Mouse (Mus musculus): Measurements from ENCODE around the gene Olfr228. TPM values are rescaled to one million over a fixed set of nuclear protein-coding genes. Genes with fewer than 3 reads are reported as not detected.
A peak's percentile ranks its signal among the peaks of the same experiment; 100 is the strongest.
"Not testable (repeated sequence)": the region's sequence is repeated elsewhere in the genome, so short reads cannot be mapped to it uniquely, and the experiment has no call there.

Olfr228 gene
- polyA plus RNA-seq (2014; fragmentation: Nextera tagmentation; extraction: Ambion mirVana): not detected in 2 replicates

- Histone ChIP-seq H3K4me3 (ENCODE audit: low read depth, low read length) (no peak within 1 kb of the TSS), H3K9me3 (ENCODE audit: control insufficient read depth, low read length) (no peaks in the 10 kb centered on the region), H3K27ac (ENCODE audit: low read depth, low read length) (no peak within 1 kb of the TSS), H3K4me1 (replicated peaks; ENCODE audit: control insufficient read depth, insufficient read depth, low read length) (no peaks in the 10 kb centered on the region), H3K27me3 (ENCODE audit: control insufficient read depth, insufficient read depth, low read length) (no peaks in the 10 kb centered on the region), H3K4me2 (ENCODE audit: low read depth, low read length, severe bottlenecking) (no peak within 1 kb of the TSS), H3K9ac (ENCODE audit: low read length) (no peak within 1 kb of the TSS), H3K36me3 (ENCODE audit: control insufficient read depth, insufficient read depth, low read length) (no peaks in the 10 kb centered on the region)
- DNase-seq (ENCODE audit: low spot score) (no peak), ATAC-seq (replicated peaks; ENCODE audit: low FRiP score) (no peak)
- 72% methylated on average over 1 of the region's 1 CpGs for WGBS
Measured at GRCm38 (mm10) chr2:86487286-86487685, at the start of gene Olfr228. Gene Olfr228 (minus strand): TSS chr2:86487386.

- DNase-seq (ENCODE audit: low spot score) (no peak), ATAC-seq (replicated peaks; ENCODE audit: low FRiP score) (no peak)
- H3K36me3 ChIP-seq (ENCODE audit: control insufficient read depth, insufficient read depth, low read length): no peaks in the 10 kb centered on the region
- WGBS: 67% methylated on average over 1 of the region's 1 CpGs
- no peak overlapping the region for H3K4me2 ChIP-seq (ENCODE audit: low read depth, low read length, severe bottlenecking)
- H3K4me3 ChIP-seq (ENCODE audit: low read depth, low read length): no peak overlapping the region
- H3K4me1 ChIP-seq (replicated peaks; ENCODE audit: control insufficient read depth, insufficient read depth, low read length): no peaks in the 10 kb centered on the region
- H3K9me3 ChIP-seq (ENCODE audit: control insufficient read depth, low read length): no peaks in the 10 kb centered on the region
- no peaks in the 10 kb centered on the region for H3K27me3 ChIP-seq (ENCODE audit: control insufficient read depth, insufficient read depth, low read length)
- no peak overlapping the region for H3K27ac ChIP-seq (ENCODE audit: low read depth, low read length)
- no peak overlapping the region for H3K9ac ChIP-seq (ENCODE audit: low read length)
Measured at GRCm38 (mm10) chr2:86530991-86531390, 43.8 kb upstream of the Olfr228 start.

- H3K4me1 ChIP-seq (replicated peaks; ENCODE audit: control insufficient read depth, insufficient read depth, low read length): no peaks in the 10 kb centered on the region
Measured at GRCm38 (mm10) chr2:86508161-86508560, 21.0 kb upstream of the Olfr228 start, which contains the start of gene Olfr1076. Gene Olfr1076 (plus strand): TSS chr2:86508461.

GRCm38 (mm10) chr2:86464442-86465109 is 22.6 kb downstream of the Olfr228 start:
- WGBS: 43% methylated on average over 10 of the region's 10 CpGs
- peak; percentile 70 for DNase-seq (ENCODE audit: low spot score)
- no peak overlapping the region for H3K4me3 ChIP-seq (ENCODE audit: low read depth, low read length)
- no peaks in the 10 kb centered on the region for H3K4me1 ChIP-seq (replicated peaks; ENCODE audit: control insufficient read depth, insufficient read depth, low read length)
- no peak overlapping the region for H3K27ac ChIP-seq (ENCODE audit: low read depth, low read length)
- no peaks in the 10 kb centered on the region for H3K9me3 ChIP-seq (ENCODE audit: control insufficient read depth, low read length)
- H3K4me2 ChIP-seq (ENCODE audit: low read depth, low read length, severe bottlenecking): no peak overlapping the region
- no peaks in the 10 kb centered on the region for H3K36me3 ChIP-seq (ENCODE audit: control insufficient read depth, insufficient read depth, low read length)
- no peaks in the 10 kb centered on the region for H3K27me3 ChIP-seq (ENCODE audit: control insufficient read depth, insufficient read depth, low read length)
- H3K9ac ChIP-seq (ENCODE audit: low read length): no peak overlapping the region
- ATAC-seq (replicated peaks; ENCODE audit: low FRiP score): peak; percentile 80

More at GRCm38 (mm10) chr2:86508161-86508560, 21.0 kb upstream of the Olfr228 start, which contains the start of gene Olfr1076:
- H3K36me3 ChIP-seq (ENCODE audit: control insufficient read depth, insufficient read depth, low read length): no peaks in the 10 kb centered on the region
- H3K9me3 ChIP-seq (ENCODE audit: control insufficient read depth, low read length): no peaks in the 10 kb centered on the region
- 95% methylated on average over 1 of the region's 1 CpGs for WGBS
- no peak within 1 kb of the TSS for H3K9ac ChIP-seq (ENCODE audit: low read length)
- DNase-seq (ENCODE audit: low spot score) (no peak), ATAC-seq (replicated peaks; ENCODE audit: low FRiP score) (no peak)
- H3K27me3 ChIP-seq (ENCODE audit: control insufficient read depth, insufficient read depth, low read length): no peaks in the 10 kb centered on the region
- no peak within 1 kb of the TSS for H3K27ac ChIP-seq (ENCODE audit: low read depth, low read length)
- H3K4me3 ChIP-seq (ENCODE audit: low read depth, low read length): no peak within 1 kb of the TSS
- no peak within 1 kb of the TSS for H3K4me2 ChIP-seq (ENCODE audit: low read depth, low read length, severe bottlenecking)

GRCm38 (mm10) chr2:86460434-86460833 is 26.8 kb downstream of the Olfr228 start:
- 77% methylated on average over 1 of the region's 1 CpGs for WGBS
- no peak overlapping the region for H3K9ac ChIP-seq (ENCODE audit: low read length)
- no peak overlapping the region for H3K4me3 ChIP-seq (ENCODE audit: low read depth, low read length)
- no peak overlapping the region for H3K4me2 ChIP-seq (ENCODE audit: low read depth, low read length, severe bottlenecking)
- H3K9me3 ChIP-seq (ENCODE audit: control insufficient read depth, low read length): no peaks in the 10 kb centered on the region
- H3K4me1 ChIP-seq (replicated peaks; ENCODE audit: control insufficient read depth, insufficient read depth, low read length): no peaks in the 10 kb centered on the region
- no peaks in the 10 kb centered on the region for H3K27me3 ChIP-seq (ENCODE audit: control insufficient read depth, insufficient read depth, low read length)
- H3K27ac ChIP-seq (ENCODE audit: low read depth, low read length): no peak overlapping the region
- ATAC-seq (replicated peaks; ENCODE audit: low FRiP score) (no peak), DNase-seq (ENCODE audit: low spot score) (no peak)
- no peaks in the 10 kb centered on the region for H3K36me3 ChIP-seq (ENCODE audit: control insufficient read depth, insufficient read depth, low read length)

- no peak within 1 kb of the TSS for H3K27ac ChIP-seq (ENCODE audit: low read depth, low read length)
- no peaks in the 10 kb centered on the region for H3K27me3 ChIP-seq (ENCODE audit: control insufficient read depth, insufficient read depth, low read length)
- H3K9ac ChIP-seq (ENCODE audit: low read length): no peak within 1 kb of the TSS
- H3K4me3 ChIP-seq (ENCODE audit: low read depth, low read length): no peak within 1 kb of the TSS
- no peak for DNase-seq (ENCODE audit: low spot score)
- no peaks in the 10 kb centered on the region for H3K4me1 ChIP-seq (replicated peaks; ENCODE audit: control insufficient read depth, insufficient read depth, low read length)
- H3K4me2 ChIP-seq (ENCODE audit: low read depth, low read length, severe bottlenecking): no peak within 1 kb of the TSS
- WGBS: 94% methylated on average over 1 of the region's 1 CpGs
- no peaks in the 10 kb centered on the region for H3K36me3 ChIP-seq (ENCODE audit: control insufficient read depth, insufficient read depth, low read length)
- no peak for ATAC-seq (replicated peaks; ENCODE audit: low FRiP score)
- no peaks in the 10 kb centered on the region for H3K9me3 ChIP-seq (ENCODE audit: control insufficient read depth, low read length)
Measured at GRCm38 (mm10) chr2:86456169-86456568, 31.0 kb downstream of the Olfr228 start, which contains the start of gene Olfr1066. Gene Olfr1066 (minus strand): TSS chr2:86456269.

- WGBS: no CpG with 5 or more reads among the region's 1 CpGs
- H3K27me3 ChIP-seq (ENCODE audit: control insufficient read depth, insufficient read depth, low read length); H3K4me3 ChIP-seq (ENCODE audit: low read depth, low read length); H3K9me3 ChIP-seq (ENCODE audit: control insufficient read depth, low read length); H3K27ac ChIP-seq (ENCODE audit: low read depth, low read length); H3K9ac ChIP-seq (ENCODE audit: low read length); ATAC-seq (replicated peaks; ENCODE audit: low FRiP score); H3K4me1 ChIP-seq (replicated peaks; ENCODE audit: control insufficient read depth, insufficient read depth, low read length); DNase-seq (ENCODE audit: low spot score); H3K36me3 ChIP-seq (ENCODE audit: control insufficient read depth, insufficient read depth, low read length); H3K4me2 ChIP-seq (ENCODE audit: low read depth, low read length, severe bottlenecking): not testable (repeated sequence)
Measured at GRCm38 (mm10) chr2:86450491-86450890, 36.7 kb downstream of the Olfr228 start, which contains the start of gene Olfr1065. Gene Olfr1065 (minus strand): TSS chr2:86450591.

- H3K36me3 ChIP-seq (ENCODE audit: control insufficient read depth, insufficient read depth, low read length); H3K27ac ChIP-seq (ENCODE audit: low read depth, low read length); H3K27me3 ChIP-seq (ENCODE audit: control insufficient read depth, insufficient read depth, low read length); H3K4me3 ChIP-seq (ENCODE audit: low read depth, low read length); H3K4me1 ChIP-seq (replicated peaks; ENCODE audit: control insufficient read depth, insufficient read depth, low read length); H3K9ac ChIP-seq (ENCODE audit: low read length); DNase-seq (ENCODE audit: low spot score); ATAC-seq (replicated peaks; ENCODE audit: low FRiP score); H3K4me2 ChIP-seq (ENCODE audit: low read depth, low read length, severe bottlenecking); H3K9me3 ChIP-seq (ENCODE audit: control insufficient read depth, low read length): not testable (repeated sequence)
- WGBS: 63% methylated on average over 1 of the region's 1 CpGs
Measured at GRCm38 (mm10) chr2:86442101-86442500, 45.1 kb downstream of the Olfr228 start.

Data from forebrain, embryonic 11.5 days (tissue).